Comparison of ENCODE assay signal across 8 mouse cellular contexts in genomic region chr19:46642136-46642753, GRCm38 (mm10). TPM values are rescaled to one million over a fixed set of nuclear protein-coding genes. Genes with fewer than 3 reads are reported as not detected.
DNase-seq lines count a peak whose midpoint lies in the region; ATAC-seq and TF ChIP-seq lines count a peak whose summit lies in the region.

No protein-coding gene starts in this region.

- DNase-seq in kidney, adult 2 months: peak; percentile 47
- DNase-seq in kidney, adult 11 months: no peak
- DNase-seq in embryonic facial prominence, embryonic 10.5 days (ENCODE audit: low spot score): no peak
- no peak for DNase-seq in hindbrain, embryonic 14.5 days (ENCODE audit: low spot score)
- DNase-seq in left cerebral cortex, postnatal 10 days (ENCODE audit: extremely low spot score in 1 of 2, low spot score in 2 of 2): no peak
- DNase-seq in left cerebral cortex, adult 11 months (ENCODE audit: low spot score): no peak
- DNase-seq in spleen, adult 12 weeks (ENCODE audit: low spot score): no peak

- 47% methylated on average over 22 of the region's 22 CpGs for WGBS in kidney, adult 2 months
- WGBS in embryonic facial prominence, embryonic 10.5 days: 73% methylated on average over 22 of the region's 22 CpGs
- WGBS in hindbrain, embryonic 14.5 days: 70% methylated on average over 22 of the region's 22 CpGs
- WGBS in midbrain, embryonic 15.5 days: 65% methylated on average over 22 of the region's 22 CpGs

- H3K9ac ChIP-seq in hindbrain, embryonic 14.5 days: no peak overlapping the region
- no peak overlapping the region for H3K9ac ChIP-seq in midbrain, embryonic 15.5 days

- ATAC-seq in hindbrain, embryonic 14.5 days (ENCODE audit: low FRiP score): no peak
- no peak for ATAC-seq in midbrain, embryonic 15.5 days (replicated peaks)

- H3K4me2 ChIP-seq in hindbrain, embryonic 14.5 days (replicated peaks): no peak overlapping the region
- no peak overlapping the region for H3K4me2 ChIP-seq in midbrain, embryonic 15.5 days

- peak overlapping the region; percentile 94 for H3K27ac ChIP-seq in kidney, adult 2 months (ENCODE audit: insufficient read depth, low read depth, low read length)
- peak overlapping the region; percentile 60 for H3K27ac ChIP-seq in embryonic facial prominence, embryonic 10.5 days (replicated peaks)
- peak overlapping the region; percentile 39 for H3K27ac ChIP-seq in hindbrain, embryonic 14.5 days
- H3K27ac ChIP-seq in midbrain, embryonic 15.5 days: peak overlapping the region; percentile 55

- H3K4me1 ChIP-seq in kidney, adult 2 months (ENCODE audit: control insufficient read depth, insufficient read depth, low read length): peaks cover 55% of the 10 kb centered on the region
- peaks cover 86% of the 10 kb centered on the region for H3K4me1 ChIP-seq in embryonic facial prominence, embryonic 10.5 days
- peaks cover 30% of the 10 kb centered on the region for H3K4me1 ChIP-seq in hindbrain, embryonic 14.5 days (replicated peaks; ENCODE audit: control insufficient read depth, insufficient read depth, low read length)
- H3K4me1 ChIP-seq in midbrain, embryonic 15.5 days: peaks cover 53% of the 10 kb centered on the region

- no peak overlapping the region for H3K4me3 ChIP-seq in kidney, adult 2 months (ENCODE audit: insufficient read depth, low read depth, low read length)
- 0 out of 2 replicates have a peak overlapping the region, but pooled peaks have one; percentile 21 for H3K4me3 ChIP-seq in embryonic facial prominence, embryonic 10.5 days
- H3K4me3 ChIP-seq in hindbrain, embryonic 14.5 days (replicated peaks; ENCODE audit: low read length): no peak overlapping the region
- H3K4me3 ChIP-seq in midbrain, embryonic 15.5 days: no peak overlapping the region

- H3K27me3 ChIP-seq in kidney, adult 2 months (replicated peaks; ENCODE audit: control insufficient read depth, insufficient read depth, low read length): no peaks in the 10 kb centered on the region
- H3K27me3 ChIP-seq in embryonic facial prominence, embryonic 10.5 days (replicated peaks; ENCODE audit: low read depth, poor library complexity, severe bottlenecking): no peaks in the 10 kb centered on the region
- H3K27me3 ChIP-seq in hindbrain, embryonic 14.5 days (ENCODE audit: control insufficient read depth, insufficient read depth, low read length): no peaks in the 10 kb centered on the region
- H3K27me3 ChIP-seq in midbrain, embryonic 15.5 days (replicated peaks): no peaks in the 10 kb centered on the region

- no peak for TF ChIP-seq POLR2A in kidney, adult 2 months (IDR thresholded peaks at IDR 0.05; ENCODE audit: low read depth, low read length)

- intact Hi-C loops in left cerebral cortex, postnatal 10 days (cut with DNase I): loop anchor here (5.0 kb wide), 1 partner anchor 40 kb away; no protein-coding TSS in a partner anchor

- no peaks in the 10 kb centered on the region for H3K9me3 ChIP-seq in embryonic facial prominence, embryonic 10.5 days
- no peaks in the 10 kb centered on the region for H3K9me3 ChIP-seq in hindbrain, embryonic 14.5 days (ENCODE audit: control insufficient read depth, low read length)
- H3K9me3 ChIP-seq in midbrain, embryonic 15.5 days: no peaks in the 10 kb centered on the region

- H3K36me3 ChIP-seq in kidney, adult 2 months (ENCODE audit: control insufficient read depth, insufficient read depth, low read length): no peaks in the 10 kb centered on the region; the same call in 1 of the 2 replicates
- H3K36me3 ChIP-seq in embryonic facial prominence, embryonic 10.5 days (replicated peaks): peaks cover 56% of the 10 kb centered on the region
- H3K36me3 ChIP-seq in hindbrain, embryonic 14.5 days (replicated peaks; ENCODE audit: control insufficient read depth, insufficient read depth): peaks cover 37% of the 10 kb centered on the region
- H3K36me3 ChIP-seq in midbrain, embryonic 15.5 days (replicated peaks): 0 out of 2 replicates have a peak, but pooled peaks cover 3% of the 10 kb centered on the region

- TF ChIP-seq CTCF in kidney, adult 2 months (conservative IDR thresholded peaks at IDR 0.05; ENCODE audit: insufficient read depth, insufficient read length, low read depth, low read length): no peak

RNA-seq across cellular contexts. Expression of gene Cyp17a1, which starts 30.7 kb away (rescaled TPM):
- polyA plus RNA-seq in kidney, adult 2 months (2012; rRNA removed): 0.27 and 0.29 TPM in 2 replicates
- not detected in 2 replicates for polyA plus RNA-seq in embryonic facial prominence, embryonic 10.5 days (2016; fragmentation: Nextera tagmentation; extraction: Ambion mirVana)
- polyA plus RNA-seq in hindbrain, embryonic 14.5 days (2014; fragmentation: Nextera tagmentation; extraction: Ambion mirVana): not detected in 2 replicates
- not detected in 2 replicates for polyA plus RNA-seq in midbrain, embryonic 15.5 days (2015; fragmentation: Nextera tagmentation; extraction: Ambion mirVana)
- not detected for total RNA-seq in left cerebral cortex, postnatal 10 days (2021)

RNA-seq across cellular contexts. Expression of gene Wbp1l, which starts 43.4 kb away (rescaled TPM):
- 60.1 and 60.3 TPM in 2 replicates for polyA plus RNA-seq in kidney, adult 2 months (2012; rRNA removed)
- 50.8 and 57.3 TPM in 2 replicates for polyA plus RNA-seq in embryonic facial prominence, embryonic 10.5 days (2016; fragmentation: Nextera tagmentation; extraction: Ambion mirVana)
- 29.9 and 31.7 TPM in 2 replicates for polyA plus RNA-seq in hindbrain, embryonic 14.5 days (2014; fragmentation: Nextera tagmentation; extraction: Ambion mirVana)
- polyA plus RNA-seq in midbrain, embryonic 15.5 days (2015; fragmentation: Nextera tagmentation; extraction: Ambion mirVana): 41.1 and 42.6 TPM in 2 replicates
- total RNA-seq in left cerebral cortex, postnatal 10 days (2021): 10 to 100 TPM; 35.2 to 41.7 TPM

RNA-seq across cellular contexts. Expression of gene Borcs7, which starts 47.5 kb away (rescaled TPM):
- polyA plus RNA-seq in kidney, adult 2 months (2012; rRNA removed): 4.8 and 6.0 TPM in 2 replicates
- polyA plus RNA-seq in embryonic facial prominence, embryonic 10.5 days (2016; fragmentation: Nextera tagmentation; extraction: Ambion mirVana): 13.6 and 15.5 TPM in 2 replicates
- 21.2 and 26.6 TPM in 2 replicates for polyA plus RNA-seq in hindbrain, embryonic 14.5 days (2014; fragmentation: Nextera tagmentation; extraction: Ambion mirVana)
- 22.4 and 24.1 TPM in 2 replicates for polyA plus RNA-seq in midbrain, embryonic 15.5 days (2015; fragmentation: Nextera tagmentation; extraction: Ambion mirVana)
- 10 to 100 TPM; 21.4 to 23.7 TPM for total RNA-seq in left cerebral cortex, postnatal 10 days (2021)

Comparison
In these comparisons a context has a peak if more than half of its experiments do, and no peak if none do; other contexts are left out.
1. H3K27ac ChIP-seq: peak in every context shown above with its lines; median percentile 94 in kidney, adult 2 months; 60 in embryonic facial prominence, embryonic 10.5 days; 55 in midbrain, embryonic 15.5 days; 39 in hindbrain, embryonic 14.5 days.